ENCODE assay signal across 19 mouse cellular contexts in the genomic region with DNA sequence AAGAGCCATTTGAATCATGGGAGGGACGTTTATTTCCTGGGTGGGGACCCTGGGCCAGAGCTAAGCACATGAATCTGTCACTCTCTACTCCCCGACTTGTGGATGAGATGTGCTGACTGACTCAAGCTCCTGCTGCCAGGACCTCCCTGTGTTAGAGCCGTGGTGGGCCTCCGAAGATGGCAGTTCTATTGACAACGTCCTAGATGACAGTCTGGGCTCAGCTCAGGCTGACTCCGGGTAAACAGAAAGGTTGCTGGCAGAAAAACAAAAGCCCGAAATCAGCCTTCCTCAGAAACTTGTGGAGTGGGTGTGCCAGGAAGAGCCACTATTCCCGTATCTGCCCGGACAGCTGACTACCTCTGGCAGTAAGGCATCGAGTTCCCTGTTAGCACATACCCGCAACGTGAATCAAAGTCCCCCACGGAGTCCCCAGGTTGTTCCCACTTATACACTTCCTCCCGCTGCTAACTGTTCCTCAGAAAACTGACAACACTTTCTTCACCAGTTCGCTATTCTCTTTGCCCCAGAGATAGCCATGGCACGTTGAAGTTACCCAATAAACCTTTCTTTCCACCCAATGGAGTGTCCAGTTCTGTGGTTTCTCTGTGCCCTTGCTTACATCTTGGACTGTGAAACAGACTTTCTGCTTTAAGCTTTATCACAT.
DNase-seq lines count a peak whose midpoint lies in the region; ATAC-seq lines count a peak whose summit lies in the region.
"Had no signal": no experiment of that assay in that cellular context is flagged by ENCODE, and none has a peak within 500 bp of the region (broad histone marks: within the 10 kb centered on the region; RNA-seq: fewer than 3 reads in every experiment).

No protein-coding gene starts in this region.

- no peaks in the 10 kb centered on the region for H3K27me3 ChIP-seq in heart, embryonic 11.5 days (ENCODE audit: control insufficient read depth, insufficient read depth, low read length)
- no peaks in the 10 kb centered on the region for H3K27me3 ChIP-seq in lung, embryonic 16.5 days (ENCODE audit: control insufficient read depth, insufficient read depth, low read depth, low read length)
- 0 out of 2 replicates have a peak, but pooled peaks cover 4% of the 10 kb centered on the region for H3K27me3 ChIP-seq in embryonic facial prominence, embryonic 10.5 days (replicated peaks; ENCODE audit: low read depth, poor library complexity, severe bottlenecking)
- H3K27me3 ChIP-seq: embryonic facial prominence, embryonic 13.5 days; forebrain, embryonic 13.5 days; heart, embryonic 15.5 days; intestine, embryonic 15.5 days had no signal

- ATAC-seq in heart, embryonic 11.5 days (replicated peaks; ENCODE audit: insufficient number of reproducible peaks, low FRiP score, low TSS enrichment), result no peak
- ATAC-seq in lung, embryonic 16.5 days (ENCODE audit: low read depth), result 0 out of 2 replicates have a peak, but pooled peaks have one; percentile 34
- peak; percentile 56 for ATAC-seq in megakaryocyte progenitor cell, adult 5-6 weeks (replicated peaks; ENCODE audit: poor library complexity)
- ATAC-seq: forebrain, embryonic 13.5 days; intestine, embryonic 15.5 days had no signal

- H3K4me2 ChIP-seq in heart, embryonic 11.5 days, result no peak overlapping the region
- no peak overlapping the region for H3K4me2 ChIP-seq in lung, embryonic 16.5 days (ENCODE audit: low read depth, low read length)
- H3K4me2 ChIP-seq: embryonic facial prominence, embryonic 13.5 days; forebrain, embryonic 13.5 days; heart, embryonic 15.5 days; hindbrain, embryonic 14.5 days; intestine, embryonic 15.5 days had no signal

- H3K27ac ChIP-seq in heart, embryonic 11.5 days (ENCODE audit: low read depth, low read length), result no peak overlapping the region
- H3K27ac ChIP-seq in lung, embryonic 16.5 days (ENCODE audit: low read length), result no peak overlapping the region
- H3K27ac ChIP-seq in embryonic facial prominence, embryonic 10.5 days (replicated peaks), result peak overlapping the region; percentile 66
- H3K27ac ChIP-seq: embryonic facial prominence, embryonic 13.5 days; forebrain, embryonic 13.5 days; heart, embryonic 10.5 days; heart, embryonic 15.5 days; hindbrain, embryonic 10.5 days; hindbrain, embryonic 14.5 days; intestine, embryonic 15.5 days had no signal

- WGBS in heart, embryonic 11.5 days (ENCODE audit: insufficient replicate concordance), result 54% methylated on average over 16 of the region's 16 CpGs
- 38% methylated on average over 16 of the region's 16 CpGs for WGBS in lung, embryonic 16.5 days
- WGBS in embryonic facial prominence, embryonic 10.5 days, result 73% methylated on average over 16 of the region's 16 CpGs

- H3K9me3 ChIP-seq in heart, embryonic 11.5 days (replicated peaks; ENCODE audit: control insufficient read depth, low read length), result no peaks in the 10 kb centered on the region
- no peaks in the 10 kb centered on the region for H3K9me3 ChIP-seq in lung, embryonic 16.5 days (ENCODE audit: control insufficient read depth, low read length)
- H3K9me3 ChIP-seq in embryonic facial prominence, embryonic 10.5 days, result no peaks in the 10 kb centered on the region
- H3K9me3 ChIP-seq: embryonic facial prominence, embryonic 13.5 days; forebrain, embryonic 13.5 days; heart, embryonic 10.5 days; heart, embryonic 15.5 days; hindbrain, embryonic 10.5 days; intestine, embryonic 15.5 days had no signal

- no peak overlapping the region for H3K4me3 ChIP-seq in heart, embryonic 11.5 days (ENCODE audit: low read depth, low read length)
- no peak overlapping the region for H3K4me3 ChIP-seq in lung, embryonic 16.5 days (ENCODE audit: low read length)
- H3K4me3 ChIP-seq in embryonic facial prominence, embryonic 10.5 days, result no peak overlapping the region
- H3K4me3 ChIP-seq: embryonic facial prominence, embryonic 13.5 days; forebrain, embryonic 13.5 days; heart, embryonic 10.5 days; heart, embryonic 15.5 days; hindbrain, embryonic 10.5 days; intestine, embryonic 15.5 days had no signal

- no peaks in the 10 kb centered on the region for H3K36me3 ChIP-seq in heart, embryonic 11.5 days (ENCODE audit: control insufficient read depth, insufficient read depth, low read length)
- no peaks in the 10 kb centered on the region for H3K36me3 ChIP-seq in lung, embryonic 16.5 days (ENCODE audit: control insufficient read depth, insufficient read depth, low read length)
- no peaks in the 10 kb centered on the region for H3K36me3 ChIP-seq in embryonic facial prominence, embryonic 10.5 days (replicated peaks)
- H3K36me3 ChIP-seq: embryonic facial prominence, embryonic 13.5 days; heart, embryonic 10.5 days; heart, embryonic 15.5 days; hindbrain, embryonic 10.5 days; intestine, embryonic 15.5 days had no signal

- 0 out of 2 replicates have a peak, but pooled peaks cover 3% of the 10 kb centered on the region for H3K4me1 ChIP-seq in heart, embryonic 11.5 days (ENCODE audit: control insufficient read depth, insufficient read depth, low read length)
- H3K4me1 ChIP-seq in lung, embryonic 16.5 days (replicated peaks; ENCODE audit: control insufficient read depth, insufficient read depth, low read length), result no peaks in the 10 kb centered on the region; the same call in 1 of the 2 replicates
- H3K4me1 ChIP-seq in embryonic facial prominence, embryonic 10.5 days, result peaks cover 61% of the 10 kb centered on the region

- peak; percentile 92 for DNase-seq in heart, adult 11 months
- no peak for DNase-seq in lung, postnatal 14 days
- DNase-seq in embryonic facial prominence, embryonic 10.5 days (ENCODE audit: low spot score), result no peak
- no peak for DNase-seq in frontal cortex, postnatal 25 days (ENCODE audit: low spot score in 2 of 2)
- DNase-seq: adrenal gland, adult 2 months; adrenal gland, postnatal 25 days; cerebellum, adult 18-20 months; cerebellum, postnatal 10 days; gastrocnemius, postnatal 10 days had no signal

- no peak overlapping the region for H3K9ac ChIP-seq in heart, embryonic 11.5 days (ENCODE audit: low read depth, low read length)
- H3K9ac ChIP-seq in lung, embryonic 16.5 days (ENCODE audit: low read length), result no peak overlapping the region
- H3K9ac ChIP-seq: embryonic facial prominence, embryonic 13.5 days; forebrain, embryonic 13.5 days; heart, embryonic 15.5 days; hindbrain, embryonic 14.5 days; intestine, embryonic 15.5 days had no signal
